Mouse (Mus musculus) intestine, postnatal 0 days (tissue): ENCODE results near the gene Rnf152. TPM values are rescaled to one million over a fixed set of nuclear protein-coding genes. Genes with fewer than 3 reads are reported as not detected.

ENCODE experiments used
- ATAC-seq: fragments of 200-750 bp; cut with Nextera tagmentation; 2 replicates; pipeline ENCODE4 v1.8.0; 2017; ENCODE audit warnings: mild to moderate bottlenecking, moderate TSS enrichment, moderate library complexity
- H3K27ac ChIP-seq: fragments of 300-500 bp; sonication (generic); 2 replicates; pipeline ENCODE4 v1.5.1; 2014; ENCODE audit warnings: mild to moderate bottlenecking, low read depth, low read length, moderate library complexity
- H3K27me3 ChIP-seq: fragments of 300-500 bp; sonication (generic); replicated peaks from 2 replicates; pipeline ENCODE4 v1.6.1; 2014; ENCODE audit warnings: low read length, mixed read lengths; ENCODE audit not compliant: control insufficient read depth, insufficient read depth
- H3K36me3 ChIP-seq: fragments of 300-500 bp; sonication (generic); 2 replicates; pipeline ENCODE4 v1.6.1; 2014; ENCODE audit warnings: mild to moderate bottlenecking, moderate library complexity; ENCODE audit not compliant: control insufficient read depth, insufficient read depth
- H3K4me1 ChIP-seq: fragments of 300-500 bp; sonication (generic); replicated peaks from 2 replicates; pipeline ENCODE4 v1.6.1; 2014; ENCODE audit warnings: antibody characterized with exemption, low read length, mixed read lengths; ENCODE audit not compliant: control insufficient read depth, insufficient read depth
- H3K4me2 ChIP-seq: fragments of 300-500 bp; sonication (generic); replicated peaks from 2 replicates; pipeline ENCODE4 v1.6.1; 2014; ENCODE audit warnings: low read depth, mild to moderate bottlenecking, moderate library complexity
- H3K4me3 ChIP-seq: fragments of 300-500 bp; sonication (generic); 2 replicates; pipeline ENCODE4 v1.5.1; 2014; ENCODE audit warnings: low read depth, low read length
- H3K9ac ChIP-seq: fragments of 300-500 bp; sonication (generic); 2 replicates; pipeline ENCODE4 v1.6.1; 2014; ENCODE audit warnings: mild to moderate bottlenecking, low read depth, low read length
- H3K9me3 ChIP-seq: fragments of 300-500 bp; sonication (generic); 2 replicates; pipeline ENCODE4 v1.6.1; 2016; ENCODE audit warnings: mixed run types; ENCODE audit not compliant: control insufficient read depth
- CTCF ChIP-seq: sonication (generic); IDR thresholded peaks from 2 replicates; pipeline ENCODE4 v1.5.1; 2016; ENCODE audit warnings: low read depth, mild to moderate bottlenecking, control low read depth, antibody characterized with exemption, moderate library complexity
- WGBS: fragments of 180-500 bp; shearing (Covaris S2); extraction: QIAGEN DNeasy Blood & Tissue Kit; methylation state at CpG from one replicate; pipeline ENCODE4 v1.1.7; 2014; 5-methylcytosine and 5-hydroxymethylcytosine counted together
- polyA plus RNA-seq: library from polyadenylated mRNA; unstranded; fragments of >200 nt; fragmentation: Nextera tagmentation; extraction: Ambion mirVana; gene quantifications from 2 replicates; pipeline ENCODE4 v1.2.1, GENCODE M21; 2015

The Rnf152 gene
- 1.8 and 2.1 TPM in 2 replicates for polyA plus RNA-seq

DNA sequence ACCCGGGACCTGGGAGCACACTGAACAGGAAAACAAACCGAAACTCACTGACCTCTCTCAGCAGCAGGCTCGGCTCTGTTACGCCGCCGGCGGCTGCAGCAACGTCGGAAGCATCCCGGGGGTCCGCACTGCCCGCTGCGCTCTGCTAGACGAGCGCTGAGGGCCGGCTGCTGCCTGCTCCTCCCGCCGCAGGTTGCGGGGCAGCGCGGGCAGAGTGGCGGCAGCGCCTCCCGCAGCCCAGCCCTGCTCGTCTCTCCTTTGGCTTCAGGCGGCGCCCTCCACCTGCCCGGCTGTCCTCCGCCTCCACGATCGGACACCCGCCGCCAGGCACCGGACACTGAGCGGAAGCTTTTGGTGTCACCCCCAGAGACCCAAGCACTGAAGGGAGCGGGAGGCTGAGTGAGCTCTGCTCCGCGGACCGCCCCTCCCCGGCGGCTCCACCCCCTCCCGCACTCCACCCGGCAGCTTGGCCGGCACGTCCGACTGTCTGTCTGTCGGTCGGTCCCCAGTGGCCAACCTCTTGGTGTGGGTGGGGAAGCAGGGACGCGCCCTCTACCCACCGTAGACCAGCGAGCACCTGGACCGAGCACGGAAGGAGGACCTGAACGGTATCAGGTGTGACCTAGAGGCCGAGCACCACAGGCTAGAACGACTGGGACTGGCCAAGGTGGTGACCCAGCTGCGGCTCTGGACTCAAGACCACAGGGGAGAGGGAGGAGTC is at the start of gene Rnf152:
Gene Rnf152, minus strand, starts transcription at position 420 of the 721 bp plus-strand sequence.
- under 1% methylated on average over 56 of the region's 58 CpGs for WGBS
- Histone ChIP-seq H3K27me3 (no peaks in the 10 kb centered on the region), H3K9ac (peak within 1 kb of the TSS; percentile 82), H3K27ac (peak within 1 kb of the TSS; percentile 68), H3K4me3 (peak within 1 kb of the TSS; percentile 97), H3K4me1 (no peaks in the 10 kb centered on the region), H3K36me3 (no peaks in the 10 kb centered on the region), H3K4me2 (peak within 1 kb of the TSS; percentile 90), H3K9me3 (no peaks in the 10 kb centered on the region)
- peak; percentile 52 for TF ChIP-seq CTCF
- peak; percentile 83 for ATAC-seq

DNA sequence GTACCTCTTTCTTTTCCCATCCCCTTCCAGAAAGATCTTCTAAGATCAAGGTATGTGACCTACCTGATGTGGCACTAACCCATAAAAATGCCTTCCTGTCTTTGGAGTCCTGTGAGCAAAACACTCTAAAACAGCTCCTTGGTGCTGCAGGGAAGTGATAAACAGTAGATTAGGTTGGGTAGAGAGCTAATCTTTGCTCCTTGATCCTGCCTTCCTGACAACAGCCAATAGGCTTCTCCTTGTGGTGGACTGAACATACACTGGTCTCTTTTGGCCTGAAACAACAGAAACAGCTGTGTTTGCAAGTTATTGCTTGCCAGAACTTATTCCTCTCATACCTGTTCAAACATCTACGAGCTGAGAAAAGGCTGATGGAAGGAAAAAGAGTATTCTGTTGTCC is 46.3 kb upstream of the Rnf152 start:
- Histone ChIP-seq H3K4me2 (no peak overlapping the region), H3K36me3 (no peaks in the 10 kb centered on the region), H3K27me3 (no peaks in the 10 kb centered on the region), H3K4me3 (no peak overlapping the region), H3K9me3 (no peaks in the 10 kb centered on the region), H3K27ac (no peak overlapping the region), H3K4me1 (no peaks in the 10 kb centered on the region), H3K9ac (no peak overlapping the region)
- ATAC-seq: no peak
- 40% methylated on average over 1 of the region's 1 CpGs for WGBS
- TF ChIP-seq CTCF: no peak

DNA sequence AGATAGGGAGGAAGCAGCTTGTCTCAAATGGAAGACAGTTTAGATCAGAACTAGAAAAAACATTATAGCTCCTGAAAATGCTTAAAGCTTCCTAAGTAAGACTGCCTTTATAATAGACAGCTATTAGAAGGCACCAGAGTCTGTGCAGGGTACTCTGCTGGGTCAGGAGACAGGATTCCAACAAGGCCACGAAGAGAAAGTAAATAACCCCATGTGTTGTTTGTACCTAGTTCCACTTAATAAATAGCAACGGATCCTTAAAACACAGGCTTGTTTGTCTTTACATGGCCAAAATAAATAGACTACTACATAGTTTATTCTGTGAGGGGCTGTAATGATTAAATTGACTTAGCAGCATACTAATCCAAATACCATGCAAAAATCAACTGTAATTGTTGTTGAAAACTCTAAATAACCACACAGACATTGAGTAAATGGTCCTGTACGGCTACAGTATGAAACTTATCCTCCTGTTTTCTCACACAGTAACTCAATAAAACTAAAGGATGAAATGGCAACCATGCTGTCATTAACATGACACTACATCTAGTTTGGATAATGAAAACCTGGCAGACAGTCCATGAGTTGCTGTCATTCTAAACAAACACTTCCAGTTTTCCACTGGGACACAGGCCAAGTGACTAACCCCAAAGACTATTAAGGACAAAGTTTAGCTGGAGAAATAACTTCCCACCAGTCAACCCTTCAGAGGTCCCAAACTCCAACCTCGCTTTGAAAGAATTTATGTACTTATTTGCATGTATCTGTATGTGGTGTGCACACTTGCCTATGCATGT is 27.8 kb upstream of the Rnf152 start:
- H3K27ac ChIP-seq: no peak overlapping the region
- no peaks in the 10 kb centered on the region for H3K27me3 ChIP-seq
- no peak overlapping the region for H3K9ac ChIP-seq
- TF ChIP-seq CTCF: no peak
- no peak for ATAC-seq
- H3K9me3 ChIP-seq: no peaks in the 10 kb centered on the region
- H3K4me2 ChIP-seq: no peak overlapping the region
- no peak overlapping the region for H3K4me3 ChIP-seq
- no peaks in the 10 kb centered on the region for H3K36me3 ChIP-seq
- 51% methylated on average over 4 of the region's 4 CpGs for WGBS
- no peaks in the 10 kb centered on the region for H3K4me1 ChIP-seq

DNA sequence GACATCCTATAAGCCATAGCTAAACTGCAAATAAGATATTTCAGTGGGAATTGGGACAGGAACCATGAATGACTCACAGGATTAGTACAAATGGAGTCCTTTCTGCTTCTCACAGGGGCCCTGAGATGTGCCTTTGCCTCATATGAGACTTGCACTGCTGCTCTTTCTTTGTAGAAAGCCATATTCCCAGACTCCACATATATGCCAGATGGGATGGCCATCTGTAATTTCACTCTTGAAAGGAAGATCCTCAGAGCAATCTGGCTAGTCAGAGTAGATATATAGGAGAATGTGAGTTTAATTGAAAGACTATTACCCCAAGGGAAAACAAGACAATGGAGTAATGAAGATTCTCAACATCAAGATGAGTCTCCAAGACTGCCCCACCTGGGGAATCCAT is 21.0 kb upstream of the Rnf152 start:
- Histone ChIP-seq H3K36me3 (no peaks in the 10 kb centered on the region), H3K27me3 (no peaks in the 10 kb centered on the region), H3K4me2 (no peak overlapping the region), H3K9ac (no peak overlapping the region), H3K27ac (no peak overlapping the region), H3K4me1 (no peaks in the 10 kb centered on the region), H3K9me3 (no peaks in the 10 kb centered on the region), H3K4me3 (no peak overlapping the region)
- TF ChIP-seq CTCF: no peak
- no peak for ATAC-seq

DNA sequence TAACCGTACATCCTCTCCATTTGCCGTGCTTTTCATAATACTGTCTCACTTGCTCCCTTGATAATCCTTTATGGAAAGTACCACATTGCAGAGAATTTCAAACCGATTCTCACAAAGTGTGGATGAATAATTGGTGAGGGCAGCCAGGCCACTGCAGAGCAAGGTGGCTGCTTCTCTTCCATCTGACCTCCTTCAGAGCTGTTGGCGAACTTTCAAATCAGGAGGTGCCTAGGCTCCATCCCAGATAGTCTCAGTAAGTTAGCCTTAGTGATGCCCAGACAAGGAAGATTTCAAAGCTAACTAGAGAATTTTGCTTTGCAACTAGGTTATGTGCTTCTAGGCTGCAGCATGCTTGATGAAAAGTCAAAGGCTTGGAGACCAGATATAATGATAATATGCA is 18.1 kb upstream of the Rnf152 start:
- no peak overlapping the region for H3K4me2 ChIP-seq
- H3K4me3 ChIP-seq: no peak overlapping the region
- no peak overlapping the region for H3K9ac ChIP-seq
- H3K27ac ChIP-seq: no peak overlapping the region
- no peak for TF ChIP-seq CTCF
- no peaks in the 10 kb centered on the region for H3K36me3 ChIP-seq
- no peaks in the 10 kb centered on the region for H3K4me1 ChIP-seq
- ATAC-seq: no peak
- WGBS: 91% methylated on average over 4 of the region's 4 CpGs
- no peaks in the 10 kb centered on the region for H3K27me3 ChIP-seq
- H3K9me3 ChIP-seq: no peaks in the 10 kb centered on the region

DNA sequence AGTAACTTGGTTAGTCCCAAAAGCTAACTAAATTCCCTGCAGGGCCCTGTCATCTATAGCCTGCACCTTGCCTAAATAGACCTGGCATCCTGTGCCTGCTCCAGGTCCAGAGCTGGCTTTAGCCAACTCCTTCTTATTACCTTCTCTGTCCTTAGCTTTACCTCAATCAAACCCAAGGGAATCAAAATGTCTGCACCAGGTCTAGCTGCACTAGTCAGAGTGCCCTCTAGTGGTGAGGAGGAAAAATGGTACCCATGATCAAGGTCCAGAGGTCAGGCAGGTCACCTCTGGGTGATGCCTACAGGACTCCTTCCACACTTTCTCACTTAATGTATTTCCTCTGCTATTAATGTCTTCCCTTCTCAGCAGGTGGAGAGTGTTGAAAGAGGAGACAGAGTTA is 6.2 kb upstream of the Rnf152 start:
- H3K36me3 ChIP-seq: no peaks in the 10 kb centered on the region
- no peak for ATAC-seq
- no peak overlapping the region for H3K4me3 ChIP-seq
- H3K9ac ChIP-seq: no peak overlapping the region
- no peak overlapping the region for H3K4me2 ChIP-seq
- H3K27ac ChIP-seq: no peak overlapping the region
- H3K9me3 ChIP-seq: no peaks in the 10 kb centered on the region
- peak; percentile 80 for TF ChIP-seq CTCF
- no peaks in the 10 kb centered on the region for H3K4me1 ChIP-seq
- no peaks in the 10 kb centered on the region for H3K27me3 ChIP-seq
